In genomic region chr3:109353814-109354213, GRCm38 (mm10) we compare ENCODE assay signal across 18 mouse cellular contexts.
"Had no signal": no experiment of that assay in that cellular context is flagged by ENCODE, and none has a peak within 500 bp of the region (broad histone marks: within the 10 kb centered on the region; RNA-seq: fewer than 3 reads in every experiment).

No protein-coding gene starts in this region.

- ATAC-seq: midbrain, embryonic 15.5 days had no signal

- H3K36me3 ChIP-seq: limb, embryonic 10.5 days; limb, embryonic 13.5 days; liver, embryonic 15.5 days; midbrain, embryonic 12.5 days; midbrain, embryonic 15.5 days; neural tube, embryonic 12.5 days; neural tube, embryonic 15.5 days had no signal

- H3K27me3 ChIP-seq: limb, embryonic 13.5 days; liver, embryonic 15.5 days; midbrain, embryonic 12.5 days; midbrain, embryonic 15.5 days; neural tube, embryonic 12.5 days; neural tube, embryonic 15.5 days had no signal

- H3K4me2 ChIP-seq: limb, embryonic 13.5 days; liver, embryonic 15.5 days; midbrain, embryonic 12.5 days; midbrain, embryonic 15.5 days; neural tube, embryonic 12.5 days; neural tube, embryonic 15.5 days had no signal

- DNase-seq: kidney, adult 2 months; kidney, postnatal 25 days; layer of hippocampus, adult 9-11 months; lung, adult 2 months; right cerebral cortex, adult 18-20 months; right cerebral cortex, postnatal 14 days; right cerebral cortex, postnatal 4 days; thymus, adult 2 months had no signal

- H3K9ac ChIP-seq: limb, embryonic 13.5 days; liver, embryonic 15.5 days; midbrain, embryonic 12.5 days; midbrain, embryonic 15.5 days; neural tube, embryonic 12.5 days; neural tube, embryonic 15.5 days had no signal

- H3K4me1 ChIP-seq: limb, embryonic 10.5 days; limb, embryonic 13.5 days; midbrain, embryonic 12.5 days; midbrain, embryonic 15.5 days; neural tube, embryonic 12.5 days had no signal

- H3K4me3 ChIP-seq: layer of hippocampus, adult 2 months; limb, embryonic 10.5 days; limb, embryonic 13.5 days; liver, embryonic 15.5 days; midbrain, embryonic 12.5 days; midbrain, embryonic 15.5 days; neural tube, embryonic 12.5 days; neural tube, embryonic 15.5 days had no signal

- H3K9me3 ChIP-seq: limb, embryonic 10.5 days; limb, embryonic 13.5 days; liver, embryonic 15.5 days; midbrain, embryonic 12.5 days; midbrain, embryonic 15.5 days; neural tube, embryonic 12.5 days; neural tube, embryonic 15.5 days had no signal

- H3K27ac ChIP-seq: kidney, postnatal 0 days; layer of hippocampus, adult 2 months; limb, embryonic 10.5 days; limb, embryonic 13.5 days; liver, embryonic 15.5 days; midbrain, embryonic 12.5 days; midbrain, embryonic 15.5 days; neural tube, embryonic 12.5 days; neural tube, embryonic 15.5 days; stomach, postnatal 0 days had no signal
